Mouse (Mus musculus): ENCODE results near the gene Armc7. TPM values are rescaled to one million over a fixed set of nuclear protein-coding genes. Genes with fewer than 3 reads are reported as not detected.
"Not testable (repeated sequence)": the region's sequence is repeated elsewhere in the genome, so short reads cannot be mapped to it uniquely, and the experiment has no call there.

The Armc7 gene
- 6.9 and 7.0 TPM in 2 replicates for polyA plus RNA-seq (2012; rRNA removed)

GRCm38 (mm10) chr11:115475025-115475757 is at the start of gene Armc7:
Gene Armc7 (plus strand): TSS chr11:115475667.
- DNase-seq (ENCODE audit: low spot score): peak; percentile 76

DNA sequence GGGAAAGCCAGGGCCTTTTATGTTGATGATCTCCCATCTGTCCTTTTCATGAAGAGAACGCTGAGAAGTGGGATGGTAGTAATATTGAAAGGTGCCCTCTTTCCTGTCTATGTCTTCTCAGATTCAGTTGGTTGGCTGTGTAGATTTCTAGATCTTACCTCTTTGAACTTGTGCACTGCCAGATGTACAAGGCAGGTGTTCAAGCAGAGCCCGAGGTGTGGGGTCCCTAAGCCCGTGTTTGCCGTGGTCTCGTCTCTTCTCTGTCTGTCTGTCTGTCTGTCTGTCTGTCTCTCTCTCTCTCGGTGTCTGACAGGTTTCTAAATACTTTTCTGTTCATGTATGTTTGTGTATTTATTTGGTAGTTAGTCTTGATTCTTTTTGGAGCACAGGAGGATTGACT is 49.8 kb upstream of the Armc7 start:
- no peak for DNase-seq (ENCODE audit: low spot score)

GRCm38 (mm10) chr11:115427482-115428331 is 47.8 kb upstream of the Armc7 start:
- DNase-seq (ENCODE audit: low spot score): no peak

DNA sequence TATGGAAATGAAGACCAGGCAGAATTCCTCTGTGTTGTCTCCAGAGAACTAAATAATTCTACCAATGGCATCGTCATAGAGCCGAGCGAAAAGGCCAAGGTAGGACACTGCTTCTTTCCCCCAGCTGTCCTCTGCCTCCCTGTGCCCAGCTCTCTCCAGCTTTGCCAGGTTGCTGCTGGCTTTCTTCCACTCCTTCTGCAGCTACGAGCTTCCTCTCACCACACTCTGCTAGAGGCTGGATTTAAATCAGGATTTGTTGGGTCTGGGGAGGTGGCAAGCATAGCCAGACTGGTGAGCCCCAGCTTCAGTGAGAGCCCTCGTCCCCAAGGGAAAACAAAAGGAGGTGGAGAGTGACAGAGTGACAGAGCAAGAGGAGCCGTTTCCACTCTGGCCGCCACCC is 46.2 kb upstream of the Armc7 start:
- DNase-seq (ENCODE audit: low spot score): no peak

DNA sequence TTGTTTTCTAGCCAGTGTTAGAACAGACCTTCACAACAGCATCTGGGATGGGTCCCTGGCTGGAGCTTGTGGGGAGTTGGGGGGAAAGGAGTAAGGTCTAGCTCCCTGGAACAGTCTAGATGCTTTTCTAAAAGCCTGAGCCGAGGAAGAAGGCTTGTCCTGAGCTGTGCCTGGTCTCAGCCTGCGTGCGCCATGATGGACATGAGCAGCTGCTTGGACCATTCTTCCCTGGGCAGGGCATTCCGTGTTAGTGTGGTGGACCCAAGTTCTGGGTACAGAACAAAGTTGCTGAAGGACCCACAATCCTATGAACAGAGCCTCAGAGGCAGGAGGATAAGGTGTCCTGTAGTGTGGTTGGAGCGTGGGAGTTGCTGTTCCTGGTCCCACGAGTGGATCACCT is 44.9 kb upstream of the Armc7 start:
- DNase-seq (ENCODE audit: low spot score): no peak

DNA sequence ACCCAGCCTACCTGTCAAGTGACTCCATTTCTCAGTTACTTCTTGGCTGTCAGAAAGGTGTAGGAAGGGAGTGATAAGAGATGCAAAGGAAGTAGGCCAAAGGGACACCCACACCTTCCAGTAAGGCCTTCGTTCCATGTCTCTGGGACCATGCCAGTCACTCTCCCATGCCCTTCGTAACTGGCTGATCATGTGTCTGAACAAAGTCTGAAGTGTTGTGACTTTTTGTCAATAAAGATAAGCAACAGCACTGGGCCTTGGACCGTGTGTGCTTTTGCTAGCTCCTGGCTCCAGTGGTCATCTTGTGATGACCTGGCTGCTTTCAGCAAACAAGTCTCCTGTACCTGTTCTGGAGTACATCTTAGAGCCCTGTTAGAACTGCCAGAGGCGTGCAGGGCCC is 42.7 kb upstream of the Armc7 start:
- DNase-seq (ENCODE audit: low spot score): no peak

DNA sequence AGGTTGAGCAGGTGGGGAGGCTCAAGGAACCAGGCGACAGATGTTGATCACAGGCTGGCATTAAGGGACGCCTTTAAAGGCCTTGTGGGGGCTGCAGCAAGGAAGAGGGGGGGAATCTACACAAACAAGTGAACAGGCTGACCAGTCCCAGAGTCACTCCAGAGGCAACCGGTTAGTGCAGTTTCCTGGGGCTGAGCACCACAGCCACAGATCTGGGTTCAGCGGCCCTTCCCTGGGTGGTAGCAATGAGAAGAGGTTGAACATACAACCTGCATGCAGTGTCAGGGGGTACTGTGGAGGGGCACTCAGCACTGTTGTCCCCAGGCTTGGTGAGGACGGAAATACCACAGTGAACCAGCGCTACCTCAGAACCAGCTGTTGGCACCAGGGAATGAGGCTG is 42.1 kb upstream of the Armc7 start:
- DNase-seq (ENCODE audit: low spot score): no peak

DNA sequence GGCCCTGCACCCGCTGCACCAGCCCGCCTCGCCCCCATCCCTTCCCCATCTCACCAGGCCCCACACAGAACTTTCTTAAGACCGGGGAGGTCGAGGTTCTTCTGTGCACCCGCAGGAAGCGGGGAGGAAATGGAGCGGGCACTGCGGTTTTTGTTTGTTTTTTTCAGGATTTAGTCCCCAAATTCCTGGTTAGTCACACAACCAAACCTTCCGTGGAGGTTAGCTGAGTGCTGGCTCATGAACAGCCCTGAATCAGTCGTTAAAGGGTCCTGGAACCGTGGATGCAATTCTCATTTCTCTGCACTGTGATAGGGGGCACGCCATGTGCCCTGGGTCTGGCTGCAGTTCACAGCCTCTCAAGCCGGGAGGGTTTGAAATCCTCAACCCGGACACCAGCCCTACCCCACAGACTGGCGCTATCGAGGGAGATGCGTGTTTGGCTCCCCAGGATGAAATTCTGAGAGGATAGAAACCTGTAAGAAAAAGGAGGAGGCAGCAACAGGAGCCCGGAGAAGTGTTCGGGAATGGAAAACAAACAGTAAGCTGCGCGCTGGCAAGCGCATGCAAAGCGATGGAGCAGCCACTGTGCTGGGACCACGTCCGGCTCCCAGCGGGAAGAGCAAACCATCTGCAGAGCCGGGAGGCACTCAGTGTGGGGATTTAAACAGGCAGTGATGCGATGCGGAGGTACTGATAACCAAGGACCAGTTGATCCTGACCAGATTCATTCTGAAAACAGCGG is 39.7 kb upstream of the Armc7 start:
- DNase-seq (ENCODE audit: low spot score): no peak

DNA sequence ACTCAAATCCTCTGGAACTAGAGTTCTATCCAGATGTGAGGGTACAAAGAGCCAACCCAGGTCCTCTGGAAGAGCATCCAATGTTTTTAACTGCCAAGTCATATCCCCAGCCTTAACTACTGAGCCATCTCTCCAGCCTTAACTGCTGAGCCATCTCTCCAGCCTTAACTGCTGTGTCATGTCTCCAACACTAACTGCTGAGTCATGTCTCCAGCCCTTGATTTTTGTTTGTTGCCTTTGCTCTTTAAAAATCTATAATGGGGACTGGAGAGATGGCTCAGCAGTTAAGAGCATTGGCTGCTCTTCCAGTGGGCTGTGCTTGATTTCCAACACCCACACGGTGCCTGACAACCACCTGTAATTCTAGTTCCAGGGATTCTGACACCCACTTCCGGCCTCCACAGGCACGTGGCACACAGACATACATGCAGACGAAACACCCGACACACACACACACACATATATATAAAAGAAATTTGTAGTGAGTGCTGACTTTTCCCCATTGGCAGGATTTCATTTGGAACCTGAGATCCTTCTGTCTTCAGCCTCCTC is 37.8 kb upstream of the Armc7 start:
- no peak for DNase-seq (ENCODE audit: low spot score)

DNA sequence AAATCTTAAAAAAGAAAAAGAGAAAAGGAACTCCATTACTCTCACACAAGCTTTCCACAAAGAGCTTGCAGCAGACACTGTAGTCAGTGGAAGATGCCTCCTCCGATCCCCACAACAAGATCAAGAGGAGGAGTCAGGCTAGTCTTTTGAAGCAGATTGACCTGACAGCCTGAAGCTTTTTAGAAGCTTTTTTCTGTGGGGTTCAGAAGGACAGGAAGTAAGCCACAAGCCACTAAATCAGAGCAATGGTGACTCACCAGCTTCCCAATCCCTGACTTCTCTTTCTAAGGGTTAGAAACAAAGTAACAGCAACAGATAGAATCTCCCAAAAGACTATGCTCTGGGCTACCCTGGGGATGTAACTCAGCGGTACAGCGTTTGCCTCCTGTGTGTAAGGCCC is 36.1 kb upstream of the Armc7 start:
- no peak for DNase-seq (ENCODE audit: low spot score)

DNA sequence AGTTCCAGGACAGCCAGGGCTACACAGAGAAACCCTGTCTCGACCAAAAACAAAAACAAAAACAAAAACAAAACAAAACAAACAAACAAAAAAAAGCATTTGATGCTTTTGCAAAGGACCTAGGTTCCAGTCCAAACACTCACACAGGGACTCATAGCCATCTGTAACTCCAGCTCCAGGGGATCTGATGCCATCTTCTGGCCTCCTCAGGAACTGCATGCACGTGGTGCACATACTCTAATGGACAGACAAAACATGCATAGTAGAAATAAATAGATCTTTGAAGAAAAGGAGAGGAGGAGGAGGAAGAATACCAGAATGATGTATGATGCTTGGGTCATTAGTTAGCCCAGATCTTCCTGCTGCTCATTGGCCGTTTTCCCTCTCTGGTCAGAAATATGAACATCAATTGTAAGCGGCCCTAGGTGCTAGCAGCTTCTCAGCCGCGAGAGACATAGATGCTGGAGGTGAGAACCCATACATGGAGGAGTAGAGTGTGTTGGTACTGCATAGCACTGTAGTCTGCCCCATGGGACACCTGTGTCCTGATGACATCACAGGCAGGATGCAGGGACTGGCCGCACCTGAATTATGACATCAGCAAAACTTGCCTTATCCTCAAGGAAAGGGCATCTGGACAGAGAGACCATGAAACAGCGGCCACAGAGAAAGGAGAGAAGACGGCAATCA is 35.4 kb upstream of the Armc7 start, which contains the start of gene Trim80:
Gene Trim80 (plus strand): TSS at position 640 of the 690 bp plus-strand sequence.
- no peak for DNase-seq (ENCODE audit: low spot score)

GRCm38 (mm10) chr11:115441417-115441816 is 34.0 kb upstream of the Armc7 start:
- DNase-seq (ENCODE audit: low spot score): no peak

DNA sequence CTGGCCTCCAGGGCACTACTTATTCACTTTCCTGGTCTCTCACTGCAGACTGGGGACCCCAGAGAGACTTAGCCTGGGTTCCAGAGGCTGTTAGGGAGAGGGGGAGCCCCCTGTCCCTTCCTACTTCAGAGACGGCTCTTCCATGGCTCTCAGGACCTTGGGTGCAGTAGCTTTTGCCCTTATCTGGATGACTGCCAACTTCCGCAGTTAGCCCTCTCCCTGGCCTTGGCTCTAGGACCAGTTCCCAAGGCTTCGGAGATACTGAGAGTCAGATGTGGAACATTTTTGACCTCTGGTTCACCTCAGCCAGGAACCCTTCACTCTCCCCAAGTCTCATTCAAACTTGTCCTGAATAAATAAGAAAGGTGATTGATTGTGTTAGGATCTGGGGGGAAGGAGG is 28.6 kb upstream of the Armc7 start:
- DNase-seq (ENCODE audit: low spot score): no peak

- DNase-seq (ENCODE audit: low spot score): no peak
Measured at GRCm38 (mm10) chr11:115447321-115447885, 28.1 kb upstream of the Armc7 start.

DNA sequence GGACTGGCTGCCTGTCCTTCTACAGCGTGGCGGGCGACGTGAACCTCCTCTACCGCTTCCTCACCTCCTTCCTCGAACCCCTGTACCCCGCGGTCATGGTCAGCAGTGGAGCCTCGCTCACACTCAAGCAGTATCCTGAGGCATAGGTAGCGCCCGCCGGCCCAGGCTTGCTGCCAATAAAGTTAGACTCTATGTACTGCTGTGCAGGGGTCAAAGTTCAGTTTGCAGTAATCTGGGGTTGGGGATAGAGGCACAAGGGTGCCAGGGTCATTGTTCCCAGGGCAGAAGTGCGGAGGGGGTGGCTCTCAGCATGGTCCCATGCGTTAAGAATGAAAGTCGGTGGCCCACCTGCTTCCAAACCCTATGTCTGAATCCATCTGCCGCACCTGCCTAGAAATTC is 27.4 kb upstream of the Armc7 start:
- DNase-seq (ENCODE audit: low spot score): no peak

DNA sequence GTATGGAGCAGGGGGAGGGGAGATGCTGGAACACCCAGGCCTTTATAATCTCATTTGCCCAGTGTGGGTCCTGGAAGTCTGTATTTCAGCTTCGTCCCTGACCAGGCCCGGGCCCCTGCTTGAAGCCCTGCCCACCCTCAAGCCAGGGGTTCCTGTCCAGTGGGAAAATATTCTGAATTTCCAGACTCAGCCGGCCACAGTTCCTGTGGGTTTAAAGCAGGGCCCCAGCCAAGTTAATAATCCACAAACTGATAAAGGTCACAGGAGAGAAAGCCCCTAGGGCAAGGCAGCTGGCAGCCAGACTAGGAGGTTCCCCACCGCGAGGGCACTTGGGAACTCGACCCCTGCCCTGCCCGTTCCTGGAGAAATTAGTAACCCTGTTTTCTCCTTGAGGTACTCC is 26.5 kb upstream of the Armc7 start:
- no peak for DNase-seq (ENCODE audit: low spot score)

DNA sequence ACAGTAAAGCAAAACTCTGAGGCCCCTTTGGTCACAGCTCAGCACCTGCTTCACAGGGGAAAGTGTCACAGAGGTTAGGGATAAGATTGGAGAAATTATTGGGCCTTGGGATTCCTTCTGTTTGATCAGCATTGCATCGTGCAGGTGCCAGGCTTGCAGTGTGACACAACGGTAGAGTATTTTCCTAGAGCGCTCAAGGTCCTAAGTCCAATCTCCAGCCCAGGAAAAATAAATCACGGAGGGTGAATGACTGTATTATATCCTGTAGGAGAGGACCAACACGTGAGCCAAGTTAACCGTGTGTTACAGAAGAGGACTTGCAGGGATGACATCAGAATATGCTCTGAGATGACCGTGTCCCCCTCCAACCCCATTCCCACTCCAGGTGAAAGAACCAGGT is 25.3 kb upstream of the Armc7 start:
- DNase-seq (ENCODE audit: low spot score): no peak

- DNase-seq (ENCODE audit: low spot score): no peak
Measured at GRCm38 (mm10) chr11:115451781-115452241, 23.7 kb upstream of the Armc7 start.

DNA sequence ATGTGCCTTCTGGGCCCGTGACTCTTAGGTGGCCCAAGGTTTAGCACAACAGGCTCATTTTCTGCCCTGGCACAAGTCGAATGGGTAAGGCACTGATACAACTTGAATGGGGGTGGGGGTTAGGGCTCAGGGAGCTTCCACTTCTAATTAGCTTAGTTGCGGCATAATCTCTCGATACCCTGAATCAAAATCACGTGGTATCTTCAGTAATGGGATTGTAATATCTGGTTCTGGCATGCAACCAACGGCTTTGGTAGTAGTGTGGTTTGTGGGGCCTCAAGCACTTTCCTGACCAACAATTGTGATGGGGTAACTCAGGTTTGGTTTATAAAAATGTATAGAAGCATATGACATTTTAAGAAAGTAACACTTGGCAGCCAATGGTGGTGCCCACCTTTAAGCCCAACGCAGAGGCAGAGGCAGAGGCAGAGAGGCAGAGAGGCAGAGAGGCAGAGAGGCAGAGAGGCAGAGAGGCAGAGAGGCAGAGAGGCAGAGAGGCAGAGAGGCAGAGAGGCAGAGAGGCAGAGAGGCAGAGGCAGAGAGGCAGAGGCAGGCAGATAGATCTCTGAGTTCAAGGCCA is 23.1 kb upstream of the Armc7 start:
- no peak for DNase-seq (ENCODE audit: low spot score)

DNA sequence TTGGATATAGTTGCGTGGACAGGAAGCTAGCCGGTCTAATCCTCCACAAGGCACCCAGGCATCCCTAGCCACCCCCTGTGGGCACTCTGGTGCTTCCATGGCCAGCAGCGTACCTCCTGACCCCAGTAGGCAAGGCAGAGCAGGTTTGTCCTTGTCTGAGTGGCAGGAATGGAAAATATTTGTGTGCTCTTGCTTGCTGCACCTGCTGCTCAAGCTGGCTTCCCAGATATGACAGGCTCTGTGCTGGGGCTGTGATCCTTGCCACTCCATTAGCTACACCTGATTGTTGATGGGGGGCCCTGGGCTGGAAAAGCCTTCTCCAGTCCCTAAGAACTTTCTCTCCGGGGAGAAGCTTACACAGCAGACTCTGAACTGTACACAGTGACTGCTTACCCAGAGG is 22.2 kb upstream of the Armc7 start:
- DNase-seq (ENCODE audit: low spot score): no peak

DNA sequence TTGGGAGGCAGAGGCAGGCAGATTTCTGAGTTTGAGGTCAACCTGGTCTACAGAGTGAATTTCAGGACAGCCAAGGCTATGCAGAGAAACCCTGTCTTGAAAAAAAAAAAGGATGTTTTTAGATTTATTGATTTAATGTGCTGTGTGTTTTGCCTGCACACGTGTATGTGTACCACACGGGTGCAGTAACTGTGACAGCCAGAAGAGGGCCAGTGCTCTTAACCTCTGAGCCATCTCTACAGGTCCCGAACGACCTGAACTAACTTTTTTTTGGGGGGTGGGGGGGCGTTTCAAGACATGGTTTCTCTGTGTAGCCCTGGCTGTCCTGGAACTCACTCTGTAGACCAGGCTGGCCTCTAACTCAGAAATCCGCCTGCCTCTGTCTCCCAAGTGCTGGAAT is 20.6 kb upstream of the Armc7 start:
- DNase-seq (ENCODE audit: low spot score): not testable (repeated sequence)

Measured in urinary bladder, adult 2 months (tissue).